ENCODE assay signal across 16 mouse cellular contexts in genomic region chr2:133716243-133716642, GRCm38 (mm10).
"Had no signal": no experiment of that assay in that cellular context is flagged by ENCODE, and none has a peak within 500 bp of the region (broad histone marks: within the 10 kb centered on the region; RNA-seq: fewer than 3 reads in every experiment).

No protein-coding gene starts in this region.

- H3K4me2 ChIP-seq: limb, embryonic 12.5 days; neural tube, embryonic 12.5 days had no signal

- ATAC-seq: intestine, postnatal 0 days; lung, postnatal 0 days had no signal

- H3K27ac ChIP-seq: kidney, postnatal 0 days; limb, embryonic 12.5 days; liver, embryonic 14.5 days; midbrain, embryonic 10.5 days; neural tube, embryonic 12.5 days had no signal

- DNase-seq: kidney, adult 8-10 months; kidney, postnatal 36 days; layer of hippocampus, adult 9-11 months; liver; lung, adult 18-20 months; lung, postnatal 4 days; midbrain, embryonic 14.5 days; thymus, adult 18-20 months; thymus, postnatal 25 days had no signal

- H3K36me3 ChIP-seq: limb, embryonic 12.5 days; midbrain, embryonic 10.5 days; neural tube, embryonic 12.5 days had no signal

- H3K9me3 ChIP-seq: limb, embryonic 12.5 days; midbrain, embryonic 10.5 days; neural tube, embryonic 12.5 days had no signal

- H3K4me3 ChIP-seq: limb, embryonic 12.5 days; midbrain, embryonic 10.5 days; neural tube, embryonic 12.5 days had no signal

- H3K27me3 ChIP-seq: neural tube, embryonic 12.5 days had no signal

- H3K4me1 ChIP-seq: limb, embryonic 12.5 days; neural tube, embryonic 12.5 days had no signal

- H3K9ac ChIP-seq: limb, embryonic 12.5 days; liver, embryonic 14.5 days; neural tube, embryonic 12.5 days had no signal
